Mouse (Mus musculus): ENCODE measurements around the gene Zfp940. TPM values are rescaled to one million over a fixed set of nuclear protein-coding genes. Genes with fewer than 3 reads are reported as not detected.

The Zfp940 gene
- polyA plus RNA-seq, 1 experiment, result 10.8 TPM

GRCm38 (mm10) chr7:29828001-29828400 lies 25.5 kb downstream of the Zfp940 start:
- Histone ChIP-seq H3K27me3 (ENCODE audit: control insufficient read depth, insufficient read depth, low read length) (no peaks in the 10 kb centered on the region), H3K4me3 (replicated peaks; ENCODE audit: insufficient read depth, low read depth, low read length) (no peak overlapping the region), H3K27ac (ENCODE audit: insufficient read depth, low read length) (no peak overlapping the region), H3K4me1 (ENCODE audit: control insufficient read depth, insufficient read depth, low read length) (no peaks in the 10 kb centered on the region)
- DNase-seq, result no peak
- 62% methylated on average over 12 of the region's 12 CpGs for WGBS
- TF ChIP-seq CTCF (IDR thresholded peaks at IDR 0.05; ENCODE audit: borderline replicate concordance, insufficient read depth, low read depth, low read length) (no peak), POLR2A (IDR thresholded peaks at IDR 0.05; ENCODE audit: borderline replicate concordance, insufficient read depth, low read length) (no peak)

- under 1% methylated on average over 12 of the region's 12 CpGs for WGBS
- no peaks in the 10 kb centered on the region for H3K27me3 ChIP-seq (ENCODE audit: control insufficient read depth, insufficient read depth, low read length)
- peaks cover 9% of the 10 kb centered on the region for H3K4me1 ChIP-seq (ENCODE audit: control insufficient read depth, insufficient read depth, low read length)
- H3K4me3 ChIP-seq (replicated peaks; ENCODE audit: insufficient read depth, low read depth, low read length), result peak overlapping the region; percentile 94
- peak; percentile 73 to 83 for DNase-seq
- peak overlapping the region; percentile 39; the same call in 1 of the 2 replicates for H3K27ac ChIP-seq (ENCODE audit: insufficient read depth, low read length)
- TF ChIP-seq CTCF (IDR thresholded peaks at IDR 0.05; ENCODE audit: borderline replicate concordance, insufficient read depth, low read depth, low read length) (no peak), POLR2A (IDR thresholded peaks at IDR 0.05; ENCODE audit: borderline replicate concordance, insufficient read depth, low read length) (peak; percentile 40; the same call in 1 of the 2 replicates)
Measured at GRCm38 (mm10) chr7:29818619-29819254, 34.7 kb downstream of the Zfp940 start.

GRCm38 (mm10) chr7:29815910-29816429 lies 37.5 kb downstream of the Zfp940 start, which contains the start of gene Zfp790:
Zfp790 (plus strand) TSS chr7:29816114.
- TF ChIP-seq POLR2A (IDR thresholded peaks at IDR 0.05; ENCODE audit: borderline replicate concordance, insufficient read depth, low read length), result peak; percentile 85; the same call in 1 of the 2 replicates
- TF ChIP-seq CTCF (IDR thresholded peaks at IDR 0.05; ENCODE audit: borderline replicate concordance, insufficient read depth, low read depth, low read length), result no peak
- WGBS, result under 1% methylated on average over 26 of the region's 26 CpGs
- peak within 1 kb of the TSS; percentile 96 for H3K4me3 ChIP-seq (replicated peaks; ENCODE audit: insufficient read depth, low read depth, low read length)

GRCm38 (mm10) chr7:29815061-29815784 lies 38.2 kb downstream of the Zfp940 start:
- peaks cover 9% of the 10 kb centered on the region for H3K4me1 ChIP-seq (ENCODE audit: control insufficient read depth, insufficient read depth, low read length)
- no peaks in the 10 kb centered on the region for H3K27me3 ChIP-seq (ENCODE audit: control insufficient read depth, insufficient read depth, low read length)
- 0 out of 2 replicates have a peak overlapping the region, but pooled peaks have one; percentile 14 for H3K27ac ChIP-seq (ENCODE audit: insufficient read depth, low read length)
- TF ChIP-seq POLR2A (IDR thresholded peaks at IDR 0.05; ENCODE audit: borderline replicate concordance, insufficient read depth, low read length) (no peak), CTCF (IDR thresholded peaks at IDR 0.05; ENCODE audit: borderline replicate concordance, insufficient read depth, low read depth, low read length) (no peak)
- H3K4me3 ChIP-seq (replicated peaks; ENCODE audit: insufficient read depth, low read depth, low read length), result peak overlapping the region; percentile 96
- WGBS, result 2% methylated on average over 12 of the region's 12 CpGs
- no peak for DNase-seq

More at GRCm38 (mm10) chr7:29815910-29816429, 37.5 kb downstream of the Zfp940 start, which contains the start of gene Zfp790:
- DNase-seq, result peak; percentile 87 to 93
- Histone ChIP-seq H3K4me1 (ENCODE audit: control insufficient read depth, insufficient read depth, low read length) (peaks cover 9% of the 10 kb centered on the region), H3K27ac (ENCODE audit: insufficient read depth, low read length) (peak within 1 kb of the TSS; percentile 75), H3K27me3 (ENCODE audit: control insufficient read depth, insufficient read depth, low read length) (no peaks in the 10 kb centered on the region)

- TF ChIP-seq POLR2A (IDR thresholded peaks at IDR 0.05; ENCODE audit: borderline replicate concordance, insufficient read depth, low read length) (no peak), CTCF (IDR thresholded peaks at IDR 0.05; ENCODE audit: borderline replicate concordance, insufficient read depth, low read depth, low read length) (no peak)
- no peak overlapping the region for H3K4me3 ChIP-seq (replicated peaks; ENCODE audit: insufficient read depth, low read depth, low read length)
- WGBS, result 88% methylated on average over 2 of the region's 2 CpGs
Measured at GRCm38 (mm10) chr7:29814381-29814780, 39.1 kb downstream of the Zfp940 start.

GRCm38 (mm10) chr7:29812244-29812643 lies 41.2 kb downstream of the Zfp940 start:
- Histone ChIP-seq H3K4me3 (replicated peaks; ENCODE audit: insufficient read depth, low read depth, low read length) (no peak overlapping the region), H3K4me1 (ENCODE audit: control insufficient read depth, insufficient read depth, low read length) (peaks cover 6% of the 10 kb centered on the region), H3K27me3 (ENCODE audit: control insufficient read depth, insufficient read depth, low read length) (no peaks in the 10 kb centered on the region), H3K27ac (ENCODE audit: insufficient read depth, low read length) (no peak overlapping the region)
- TF ChIP-seq POLR2A (IDR thresholded peaks at IDR 0.05; ENCODE audit: borderline replicate concordance, insufficient read depth, low read length) (no peak), CTCF (IDR thresholded peaks at IDR 0.05; ENCODE audit: borderline replicate concordance, insufficient read depth, low read depth, low read length) (no peak)
- no peak for DNase-seq
- 98% methylated on average over 1 of the region's 1 CpGs for WGBS

More at GRCm38 (mm10) chr7:29814381-29814780, 39.1 kb downstream of the Zfp940 start:
- Histone ChIP-seq H3K27me3 (ENCODE audit: control insufficient read depth, insufficient read depth, low read length) (no peaks in the 10 kb centered on the region), H3K27ac (ENCODE audit: insufficient read depth, low read length) (no peak overlapping the region), H3K4me1 (ENCODE audit: control insufficient read depth, insufficient read depth, low read length) (peaks cover 9% of the 10 kb centered on the region)
- no peak for DNase-seq

- H3K27ac ChIP-seq (ENCODE audit: insufficient read depth, low read length), result no peak overlapping the region
- H3K4me3 ChIP-seq (replicated peaks; ENCODE audit: insufficient read depth, low read depth, low read length), result no peak overlapping the region
- DNase-seq, result no peak
- WGBS, result 86% methylated on average over 5 of the region's 5 CpGs
- H3K27me3 ChIP-seq (ENCODE audit: control insufficient read depth, insufficient read depth, low read length), result no peaks in the 10 kb centered on the region
- no peaks in the 10 kb centered on the region for H3K4me1 ChIP-seq (ENCODE audit: control insufficient read depth, insufficient read depth, low read length)
- no peak for TF ChIP-seq CTCF (IDR thresholded peaks at IDR 0.05; ENCODE audit: borderline replicate concordance, insufficient read depth, low read depth, low read length)
- TF ChIP-seq POLR2A (IDR thresholded peaks at IDR 0.05; ENCODE audit: borderline replicate concordance, insufficient read depth, low read length), result no peak
Measured at GRCm38 (mm10) chr7:29807046-29807445, 46.4 kb downstream of the Zfp940 start.

Data from cerebellum, adult 2 months (tissue).